Mouse (Mus musculus) MEL-GATA-1-ER (cell line): Measurements from ENCODE around the gene Gm44596.
A peak's percentile ranks its signal among the peaks of the same experiment; 100 is the strongest.
"Not testable (repeated sequence)": the region's sequence is repeated elsewhere in the genome, so short reads cannot be mapped to it uniquely, and the experiment has no call there.

Experiments
- DNase-seq: peaks from one replicate; pipeline ENCODE4 v3.0.0-alpha.2; 2012; ENCODE audit warnings: low read depth; ENCODE audit errors: extremely low read depth

Gm44596 gene

GRCm38 (mm10) chr6:128380594-128381167, 5.4 kb downstream of the Gm44596 start:
- not testable (repeated sequence) for DNase-seq

- no peak for DNase-seq
Measured at GRCm38 (mm10) chr6:128381254-128381653, 6.0 kb downstream of the Gm44596 start.

- DNase-seq, result no peak
Measured at GRCm38 (mm10) chr6:128383752-128384151, 8.4 kb downstream of the Gm44596 start.

- DNase-seq, result no peak
Measured at GRCm38 (mm10) chr6:128385026-128385425, 9.7 kb downstream of the Gm44596 start.

- no peak for DNase-seq
Measured at GRCm38 (mm10) chr6:128389185-128389584, 13.9 kb downstream of the Gm44596 start.

GRCm38 (mm10) chr6:128390683-128391082, 15.4 kb downstream of the Gm44596 start:
- DNase-seq, result no peak

GRCm38 (mm10) chr6:128397574-128398261, 22.4 kb downstream of the Gm44596 start:
- no peak for DNase-seq

GRCm38 (mm10) chr6:128398996-128399395, 23.7 kb downstream of the Gm44596 start, which contains the start of gene Nrip2:
Nrip2 (plus strand) TSS chr6:128399296.
- DNase-seq, result no peak

GRCm38 (mm10) chr6:128399421-128400185, 24.3 kb downstream of the Gm44596 start:
- no peak for DNase-seq

GRCm38 (mm10) chr6:128404708-128405107, 29.4 kb downstream of the Gm44596 start:
- DNase-seq, result no peak

- no peak for DNase-seq
Measured at GRCm38 (mm10) chr6:128408544-128409125, 33.3 kb downstream of the Gm44596 start.

- DNase-seq, result no peak
Measured at GRCm38 (mm10) chr6:128410305-128410704, 35.0 kb downstream of the Gm44596 start.

- peak; percentile 33 for DNase-seq
Measured at GRCm38 (mm10) chr6:128411115-128411514, 35.8 kb downstream of the Gm44596 start.

GRCm38 (mm10) chr6:128416169-128416568, 40.9 kb downstream of the Gm44596 start:
- no peak for DNase-seq

GRCm38 (mm10) chr6:128418076-128418475, 42.8 kb downstream of the Gm44596 start:
- DNase-seq, result no peak

- DNase-seq, result no peak
Measured at GRCm38 (mm10) chr6:128421036-128421435, 45.7 kb downstream of the Gm44596 start.

- DNase-seq, result no peak
Measured at GRCm38 (mm10) chr6:128421480-128421879, 46.2 kb downstream of the Gm44596 start.

GRCm38 (mm10) chr6:128423496-128424268, 48.4 kb downstream of the Gm44596 start:
- DNase-seq, result no peak

- DNase-seq, result peak; percentile 86
Measured at GRCm38 (mm10) chr6:128424269-128425019, 49.1 kb downstream of the Gm44596 start, which contains the start of gene Itfg2. Itfg2 (minus strand) TSS chr6:128424931.

GRCm38 (mm10) chr6:128425046-128425445, 49.7 kb downstream of the Gm44596 start:
- DNase-seq, result no peak
